Mouse (Mus musculus) hematopoietic stem cell, adult 5-6 weeks (primary cell): Measurements from ENCODE around the gene Sirt3. TPM values are rescaled to one million over a fixed set of nuclear protein-coding genes. Genes with fewer than 3 reads are reported as not detected.

Experiments used
- ATAC-seq, 2 experiments: fragments of 125-278 bp in 1 of 2; replicated peaks in 1 of 2; 2 replicates each; pipeline ENCODE4 v1.8.0; 2016 to 2017; ENCODE audit warnings: inconsistent platforms in 2 of 2, mild to moderate bottlenecking in 2 of 2, moderate number of reproducible peaks in 2 of 2, low read depth in 1 of 2, moderate TSS enrichment in 1 of 2; ENCODE audit not compliant: low FRiP score in 2 of 2, poor library complexity in 2 of 2, severe bottlenecking in 2 of 2, insufficient read depth in 1 of 2, low TSS enrichment in 1 of 2
- total RNA-seq: library from RNA; stranded (forward); fragments of 172-1452, 232-1000 nt; gene quantifications from 2 replicates; pipeline ENCODE4 v1.2.3, GENCODE M21; 2017

Gene Sirt3
- total RNA-seq: 50.7 and 71.5 TPM in 2 replicates

- ATAC-seq: peak; percentile 82 to 86
Observed at GRCm38 (mm10) chr7:140881696-140882468, at the start of gene Sirt3, which contains the start of gene Psmd13. TSS of gene Sirt3 (minus strand) at chr7:140882309. TSS of gene Psmd13 (plus strand) at chr7:140881968.

DNA sequence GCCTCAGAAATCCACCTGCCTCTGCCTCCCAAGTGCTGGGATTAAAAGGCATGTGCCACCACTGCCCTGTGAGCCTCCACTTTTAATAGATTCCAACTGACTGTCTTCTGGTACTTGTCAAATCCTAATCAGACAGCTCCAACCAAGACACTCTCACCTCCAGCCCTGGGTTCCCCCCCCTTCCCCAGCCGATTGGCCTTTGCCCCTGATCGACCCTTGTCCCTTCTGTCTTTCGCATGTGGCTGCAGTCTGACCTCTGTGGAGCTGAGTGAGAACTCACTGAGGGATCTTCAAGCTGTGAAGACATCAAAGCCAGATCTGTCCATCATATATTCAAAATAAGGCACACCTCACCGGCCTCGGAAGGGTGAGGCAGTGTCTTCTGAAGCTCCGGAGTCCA lies 45.1 kb upstream of the Sirt3 start:
- ATAC-seq: no peak

DNA sequence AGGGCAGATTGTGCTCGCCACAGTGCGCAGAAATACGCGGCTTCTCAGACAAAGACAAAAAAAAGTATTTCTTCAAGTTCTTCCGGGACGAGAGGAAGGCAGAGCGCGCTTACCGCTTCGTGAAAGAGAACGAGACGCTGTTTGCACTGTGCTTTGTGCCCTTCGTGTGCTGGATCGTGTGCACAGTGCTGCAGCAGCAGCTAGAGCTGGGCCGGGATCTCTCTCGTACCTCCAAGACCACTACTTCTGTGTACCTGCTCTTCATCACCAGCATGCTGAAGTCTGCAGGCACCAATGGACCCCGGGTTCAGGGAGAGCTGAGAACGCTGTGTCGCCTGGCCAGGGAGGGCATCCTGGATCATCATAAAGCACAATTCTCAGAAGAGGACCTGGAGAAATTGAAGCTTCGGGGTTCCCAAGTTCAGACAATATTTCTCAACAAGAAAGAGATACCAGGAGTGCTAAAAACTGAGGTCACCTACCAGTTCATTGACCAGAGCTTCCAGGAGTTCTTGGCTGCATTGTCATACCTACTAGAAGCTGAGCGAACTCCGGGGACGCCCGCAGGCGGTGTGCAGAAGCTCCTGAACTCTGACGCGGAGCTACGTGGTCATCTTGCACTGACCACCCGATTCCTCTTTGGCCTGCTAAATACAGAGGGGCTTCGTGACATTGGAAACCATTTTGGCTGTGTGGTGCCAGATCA lies 41.1 kb upstream of the Sirt3 start:
- ATAC-seq: peak in 1 of 2 experiments; percentile 43; a peak in 1 of 4 replicates

GRCm38 (mm10) chr7:140922398-140923069 lies 40.4 kb upstream of the Sirt3 start:
- peak; percentile 28 to 43; a peak in 3 of 4 replicates for ATAC-seq

GRCm38 (mm10) chr7:140921225-140921975 lies 39.3 kb upstream of the Sirt3 start:
- no peak for ATAC-seq

GRCm38 (mm10) chr7:140920418-140921029 lies 38.4 kb upstream of the Sirt3 start, which contains the start of gene Nlrp6:
TSS of gene Nlrp6 (plus strand) at chr7:140920902.
- no peak for ATAC-seq

DNA sequence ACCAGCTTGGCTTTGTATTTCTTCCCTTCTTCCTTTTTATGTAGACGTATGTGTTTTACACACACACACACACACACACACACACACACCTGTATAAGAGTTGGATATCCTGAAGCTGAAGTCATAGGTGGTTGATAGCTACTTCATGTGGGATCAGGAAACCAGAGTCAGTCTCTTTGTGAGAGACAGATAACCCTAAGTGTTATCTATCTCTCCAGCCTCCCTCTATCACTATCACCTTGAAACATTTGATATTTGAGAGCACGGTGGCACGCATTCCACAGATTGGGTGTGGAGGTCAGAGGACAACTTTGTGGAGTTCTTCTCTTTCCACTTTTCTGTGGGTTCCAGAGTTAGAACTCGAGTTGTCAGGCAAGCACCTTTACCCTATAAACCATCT lies 37.8 kb upstream of the Sirt3 start:
- no peak for ATAC-seq

DNA sequence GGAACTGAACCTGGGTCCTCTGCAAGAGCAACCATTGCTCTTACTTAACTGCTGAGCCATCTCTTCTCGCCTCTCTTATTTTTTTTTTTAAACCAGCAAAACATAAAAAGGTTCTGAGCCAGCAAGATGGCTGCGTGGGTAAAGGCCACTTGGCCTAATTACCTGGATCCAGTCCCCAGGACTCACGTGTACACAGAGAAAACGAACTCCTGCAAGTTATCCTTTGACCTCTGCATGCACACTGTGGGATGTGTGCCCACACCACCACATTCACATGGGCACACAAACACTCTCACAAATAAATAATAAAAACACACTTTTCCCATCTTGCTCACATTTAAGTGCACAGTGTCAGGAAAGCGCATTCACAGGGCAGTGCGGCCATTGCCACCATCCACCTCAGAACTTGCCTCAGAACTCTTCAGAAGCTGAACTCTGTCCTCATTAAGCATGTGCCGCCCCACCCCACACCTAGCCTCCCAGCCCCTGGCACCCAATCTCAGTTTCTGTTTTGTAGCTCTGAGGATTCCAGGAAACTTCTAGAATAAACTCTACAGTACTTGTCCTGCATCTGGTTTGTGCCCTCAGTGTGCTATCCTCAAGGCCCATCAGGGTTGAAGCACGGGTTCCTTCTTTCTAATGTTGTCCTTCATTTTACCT lies 32.1 kb upstream of the Sirt3 start:
- no peak for ATAC-seq

DNA sequence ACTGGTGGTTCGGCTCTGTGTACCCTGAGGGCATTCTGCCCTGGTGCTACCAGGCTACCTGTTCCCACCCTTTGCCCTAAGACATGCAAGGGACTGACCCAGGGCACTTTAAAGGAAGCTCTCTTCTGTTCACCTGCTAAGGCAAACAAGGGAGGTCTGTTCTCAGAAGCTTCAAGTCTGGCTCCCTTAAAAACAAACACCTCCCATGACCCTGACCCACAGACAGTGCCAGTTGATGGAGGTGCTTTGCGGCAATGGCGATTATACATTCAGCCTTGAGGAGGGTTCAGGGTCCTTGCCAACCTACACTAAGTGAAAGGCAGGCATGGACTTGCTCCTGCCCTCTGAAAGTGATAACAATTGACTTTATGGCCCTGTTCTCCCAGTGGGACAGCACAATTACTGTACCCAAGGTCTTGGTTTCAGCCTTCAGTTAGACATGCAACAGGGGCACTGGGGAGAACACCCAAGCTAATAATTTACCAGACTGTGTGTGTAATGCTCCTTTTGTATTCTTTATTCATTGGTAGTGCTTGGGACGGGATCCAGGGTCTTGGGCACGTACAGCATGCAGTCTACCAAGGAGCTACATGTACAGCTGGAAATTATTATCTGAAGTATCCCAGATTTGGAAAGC lies 30.9 kb upstream of the Sirt3 start:
- no peak for ATAC-seq

DNA sequence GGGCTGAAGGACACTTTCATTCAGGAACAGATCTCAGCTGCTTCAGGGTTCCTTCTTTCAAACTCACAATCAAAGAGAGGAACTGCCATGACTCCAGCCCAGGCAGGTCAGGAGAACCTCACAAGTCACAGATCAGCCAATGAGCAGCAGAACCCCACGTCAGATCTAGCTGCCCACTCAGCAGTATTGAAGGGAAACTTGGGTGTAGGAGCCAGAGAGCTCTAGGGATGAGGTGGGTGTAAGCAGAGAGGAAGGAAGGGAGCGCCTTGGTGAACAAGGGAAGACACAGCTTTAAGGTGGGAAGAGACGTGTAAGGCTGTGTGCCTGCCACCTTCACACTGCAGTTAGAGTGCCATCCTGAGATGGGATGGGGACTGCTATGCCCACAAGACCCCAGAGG lies 30.2 kb upstream of the Sirt3 start:
- ATAC-seq: no peak

DNA sequence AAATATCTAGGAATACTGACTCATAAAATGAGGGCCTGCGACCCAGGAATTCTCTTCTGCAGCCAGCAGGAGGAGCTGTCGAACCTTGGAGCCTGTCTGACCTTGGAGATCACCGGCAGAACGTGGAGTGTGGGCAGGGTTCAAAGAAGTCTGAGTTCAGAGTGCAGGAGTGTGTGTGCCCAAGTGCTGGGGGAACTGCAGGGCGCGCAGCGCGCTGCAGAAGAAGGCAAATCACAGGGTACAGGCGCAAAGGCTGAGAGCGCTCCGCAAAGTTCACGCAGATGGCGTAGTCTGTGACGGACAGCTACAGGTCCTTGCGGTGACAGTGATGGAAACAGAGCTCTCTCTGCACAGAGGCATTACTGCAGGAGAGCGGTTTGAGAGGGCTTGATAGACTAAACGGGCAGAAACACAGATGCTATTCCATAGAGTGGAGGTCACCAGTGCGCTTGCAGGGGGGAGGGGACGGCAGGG lies 26.6 kb upstream of the Sirt3 start:
- ATAC-seq: peak; percentile 80 to 91

DNA sequence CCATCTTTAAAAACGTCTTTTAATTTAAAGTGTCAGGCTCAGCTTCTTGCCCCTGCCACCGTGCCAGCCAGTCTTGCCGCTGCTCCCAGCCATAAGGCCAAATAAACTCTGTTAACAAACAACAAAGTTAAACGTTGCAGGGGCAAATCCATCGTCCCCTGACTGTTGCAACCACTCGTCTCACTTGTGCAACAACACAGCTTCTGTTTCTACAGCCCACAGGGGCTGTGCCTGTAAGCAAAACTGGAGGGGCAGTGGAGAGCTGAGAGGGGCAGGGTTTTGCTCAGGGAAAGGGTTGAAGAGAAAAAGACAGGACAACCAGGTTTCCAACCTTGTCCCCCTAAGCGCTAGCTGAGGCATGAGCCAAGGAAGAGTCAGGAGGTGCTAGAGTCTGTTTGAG lies 26.1 kb upstream of the Sirt3 start:
- ATAC-seq: no peak; a peak in 1 of 4 replicates

GRCm38 (mm10) chr7:140907697-140908096 lies 25.6 kb upstream of the Sirt3 start:
- ATAC-seq: no peak

- no peak for ATAC-seq
Observed at GRCm38 (mm10) chr7:140907131-140907530, 25.0 kb upstream of the Sirt3 start.

- no peak for ATAC-seq
Observed at GRCm38 (mm10) chr7:140905642-140906081, 23.6 kb upstream of the Sirt3 start.

GRCm38 (mm10) chr7:140903212-140903611 lies 21.1 kb upstream of the Sirt3 start:
- peak; percentile 66 to 80; a peak in 2 of 4 replicates for ATAC-seq
